13 mouse cellular contexts compared by ENCODE assay signal in the genomic region with DNA sequence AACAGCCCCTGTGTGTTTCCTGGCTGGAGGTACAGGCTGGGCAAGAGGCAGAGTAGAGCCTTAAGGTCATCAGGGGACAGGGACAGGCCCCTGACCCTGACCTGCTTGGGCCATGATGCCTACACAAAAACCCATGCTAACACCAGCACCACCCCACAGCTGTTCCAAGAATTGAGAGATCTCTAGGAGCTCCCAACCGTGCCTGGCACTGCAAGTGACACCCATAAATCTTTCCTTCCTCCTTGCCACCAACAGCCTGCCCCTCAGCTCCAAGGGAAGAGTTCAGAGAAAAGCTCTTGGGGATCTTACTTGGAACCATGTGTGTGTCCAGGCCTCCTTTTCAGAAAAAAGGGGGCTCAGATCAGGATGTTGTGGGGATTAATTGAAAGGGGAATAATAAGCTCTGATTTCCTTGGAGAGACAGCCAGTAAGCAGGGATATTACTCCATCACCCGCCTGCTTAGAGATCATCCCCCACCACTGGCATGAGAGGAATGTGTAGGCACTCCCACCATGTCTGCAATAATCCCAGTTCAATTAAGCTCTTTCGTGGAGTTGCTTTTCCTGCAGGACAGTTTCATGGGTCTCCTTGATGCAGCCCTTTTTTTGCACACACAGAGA. TPM values are rescaled to one million over a fixed set of nuclear protein-coding genes. Genes with fewer than 3 reads are reported as not detected.
DNase-seq lines count a peak whose midpoint lies in the region; ATAC-seq and TF ChIP-seq lines count a peak whose summit lies in the region.
"Had no signal": no experiment of that assay in that cellular context is flagged by ENCODE, and none has a peak within 500 bp of the region (broad histone marks: within the 10 kb centered on the region; RNA-seq: fewer than 3 reads in every experiment).

No protein-coding gene starts in this region.

- no peaks in the 10 kb centered on the region for H3K9me3 ChIP-seq in heart, embryonic 16.5 days (replicated peaks; ENCODE audit: control insufficient read depth, low read length)
- H3K9me3 ChIP-seq in stomach, embryonic 16.5 days (replicated peaks; ENCODE audit: control insufficient read depth, low read length): no peaks in the 10 kb centered on the region
- H3K9me3 ChIP-seq: forebrain, embryonic 12.5 days; G1E; limb, embryonic 12.5 days; neural tube, embryonic 13.5 days had no signal

- H3K4me2 ChIP-seq in heart, embryonic 16.5 days (ENCODE audit: low read depth, low read length): no peak overlapping the region
- H3K4me2 ChIP-seq in stomach, embryonic 16.5 days (ENCODE audit: low read depth, low read length): no peak overlapping the region
- H3K4me2 ChIP-seq: forebrain, embryonic 12.5 days; limb, embryonic 12.5 days; neural tube, embryonic 13.5 days had no signal

- peaks cover 4% of the 10 kb centered on the region; the same call in 1 of the 2 replicates for H3K79me2 ChIP-seq in heart, adult 2 months (replicated peaks; ENCODE audit: control insufficient read depth, insufficient read depth, low read length)

- intact Hi-C loops in heart, adult 2 months (cut with DNase I): no loop called here

- no peak for DNase-seq in heart, adult 2 months
- peak; percentile 23 for DNase-seq in retina, postnatal 1 day
- DNase-seq in retina, embryonic 14.5 days (ENCODE audit: low spot score): no peak
- peak; percentile 37 for DNase-seq in embryo, embryonic 10.5 days (ENCODE audit: low spot score)
- no peak for DNase-seq in layer of hippocampus, adult 9-10 months (ENCODE audit: low spot score)
- DNase-seq: cerebellum, postnatal 36 days had no signal

- no peaks in the 10 kb centered on the region for H3K36me3 ChIP-seq in heart, embryonic 16.5 days (ENCODE audit: control insufficient read depth, insufficient read depth)
- H3K36me3 ChIP-seq in heart, adult 2 months (ENCODE audit: control insufficient read depth, insufficient read depth, low read length): peaks cover 2% of the 10 kb centered on the region; the same call in 1 of the 2 replicates
- H3K36me3 ChIP-seq in stomach, embryonic 16.5 days (ENCODE audit: control insufficient read depth, insufficient read depth, low read length): no peaks in the 10 kb centered on the region
- H3K36me3 ChIP-seq: forebrain, embryonic 12.5 days; G1E; neural tube, embryonic 13.5 days had no signal

- no peaks in the 10 kb centered on the region for H3K27me3 ChIP-seq in heart, embryonic 16.5 days (ENCODE audit: control insufficient read depth, insufficient read depth, low read length)
- no peaks in the 10 kb centered on the region for H3K27me3 ChIP-seq in heart, adult 2 months (ENCODE audit: control insufficient read depth, insufficient read depth, low read length)
- no peaks in the 10 kb centered on the region for H3K27me3 ChIP-seq in stomach, embryonic 16.5 days (ENCODE audit: control insufficient read depth, insufficient read depth, low read length)
- H3K27me3 ChIP-seq: forebrain, embryonic 12.5 days; limb, embryonic 12.5 days; neural tube, embryonic 13.5 days had no signal

- no peak overlapping the region for H3K9ac ChIP-seq in heart, embryonic 16.5 days (ENCODE audit: low read length)
- H3K9ac ChIP-seq in heart, adult 2 months (ENCODE audit: low read depth, low read length): no peak overlapping the region
- no peak overlapping the region for H3K9ac ChIP-seq in stomach, embryonic 16.5 days (ENCODE audit: low read length)
- H3K9ac ChIP-seq: forebrain, embryonic 12.5 days; limb, embryonic 12.5 days; neural tube, embryonic 13.5 days had no signal

- ATAC-seq in heart, embryonic 16.5 days (replicated peaks; ENCODE audit: extremely low read depth, insufficient read depth, low FRiP score): peak; percentile 45; the same call in 1 of the 2 replicates
- ATAC-seq in stomach, embryonic 16.5 days (ENCODE audit: insufficient read depth, low FRiP score): no peak
- no peak for ATAC-seq in CD4-positive, CD25-positive, alpha-beta regulatory T cell, adult 4 months

- TF ChIP-seq EP300 in heart, adult 2 months (IDR thresholded peaks at IDR 0.05; ENCODE audit: insufficient read depth, low read depth, low read length): no peak

- H3K27ac ChIP-seq in heart, embryonic 16.5 days (ENCODE audit: low read length): peak overlapping the region; percentile 15
- H3K27ac ChIP-seq in heart, adult 2 months: no peak overlapping the region
- 0 out of 2 replicates have a peak overlapping the region, but pooled peaks have one; percentile 0 for H3K27ac ChIP-seq in stomach, embryonic 16.5 days (ENCODE audit: low read length)
- H3K27ac ChIP-seq: forebrain, embryonic 12.5 days; limb, embryonic 12.5 days; neural tube, embryonic 13.5 days had no signal

- peaks cover 41% of the 10 kb centered on the region for H3K4me1 ChIP-seq in heart, embryonic 16.5 days (ENCODE audit: control insufficient read depth, insufficient read depth, low read length)
- H3K4me1 ChIP-seq in heart, adult 2 months (ENCODE audit: control insufficient read depth, insufficient read depth, low read length): peaks cover 3% of the 10 kb centered on the region
- H3K4me1 ChIP-seq in stomach, embryonic 16.5 days (ENCODE audit: control insufficient read depth, insufficient read depth, low read length): peaks cover 19% of the 10 kb centered on the region

- TF ChIP-seq CTCF in heart, adult 2 months (IDR thresholded peaks at IDR 0.05): no peak

- no peak for TF ChIP-seq POLR2A in heart, adult 2 months (IDR thresholded peaks at IDR 0.05; ENCODE audit: insufficient read depth, low read depth, low read length)

- 17% methylated on average over 3 of the region's 3 CpGs for WGBS in heart, embryonic 16.5 days
- WGBS in heart, adult 2 months: 42% methylated on average over 3 of the region's 3 CpGs
- 25% methylated on average over 3 of the region's 3 CpGs for WGBS in stomach, embryonic 16.5 days

- no peak overlapping the region for H3K4me3 ChIP-seq in heart, embryonic 16.5 days (ENCODE audit: low read length)
- no peak overlapping the region for H3K4me3 ChIP-seq in heart, adult 2 months
- no peak overlapping the region for H3K4me3 ChIP-seq in stomach, embryonic 16.5 days (replicated peaks; ENCODE audit: low read length)
- H3K4me3 ChIP-seq: forebrain, embryonic 12.5 days; limb, embryonic 12.5 days; neural tube, embryonic 13.5 days had no signal

RNA-seq across cellular contexts. Expression of a gene that starts 44.3 kb away (rescaled TPM):
- polyA plus RNA-seq in heart, embryonic 16.5 days (2015; fragmentation: Nextera tagmentation; extraction: Ambion mirVana): 87.6 and 89.0 TPM in 2 replicates
- total RNA-seq in heart, adult 2 months (2021): 100 to 1,000 TPM in 1 of 2 experiments, 10 to 100 TPM in 1; 85.8 to 101 TPM
- 46.8 and 65.3 TPM in 2 replicates for polyA plus RNA-seq in heart, adult 2 months (2012; rRNA removed)
- 76.1 and 77.7 TPM in 2 replicates for polyA plus RNA-seq in stomach, embryonic 16.5 days (2015; fragmentation: Nextera tagmentation; extraction: Ambion mirVana)
- polyA plus RNA-seq in CD4-positive, CD25-positive, alpha-beta regulatory T cell, adult 4 months (2017; shearing (Covaris generic)): 10 to 100 TPM; 48.1 to 69.0 TPM

Comparison
In these comparisons a context has a peak if more than half of its experiments do, and no peak if none do; other contexts are left out.
1. DNase-seq: peak in retina, postnatal 1 day (single experiment) and embryo, embryonic 10.5 days (single experiment); none in heart, adult 2 months (0 of 2), retina, embryonic 14.5 days (single experiment) and layer of hippocampus, adult 9-10 months (single experiment).